Mouse (Mus musculus) bone marrow macrophage, adult 2 months (primary cell): ENCODE results near the gene Atp13a4. TPM values are rescaled to one million over a fixed set of nuclear protein-coding genes. Genes with fewer than 3 reads are reported as not detected.

Experiments
- H3K27ac ChIP-seq: 2 replicates; pipeline ENCODE4 v1.5.1; 2012; ENCODE audit warnings: low read depth, low read length; ENCODE audit not compliant: insufficient read depth
- H3K4me1 ChIP-seq: 2 replicates; pipeline ENCODE4 v1.6.1; 2012; ENCODE audit warnings: low read length; ENCODE audit not compliant: control insufficient read depth, insufficient read depth
- H3K4me3 ChIP-seq: 2 replicates; pipeline ENCODE4 v1.5.1; 2012; ENCODE audit warnings: mild to moderate bottlenecking, low read length, moderate library complexity; ENCODE audit not compliant: insufficient read depth
- CTCF ChIP-seq: IDR thresholded peaks from 2 replicates; pipeline ENCODE4 v1.5.1; 2012; ENCODE audit warnings: low read depth, mild to moderate bottlenecking, low read length, moderate library complexity
- POLR2A ChIP-seq: IDR thresholded peaks from 2 replicates; pipeline ENCODE4 v1.6.1; 2012; ENCODE audit warnings: mild to moderate bottlenecking, low read depth, low read length, borderline replicate concordance
- polyA plus RNA-seq: library from polyadenylated mRNA; stranded (reverse); fragments of >200 nt; gene quantifications from 2 replicates; pipeline ENCODE4 v1.2.4, GENCODE M21; 2012; ENCODE audit not compliant: missing spikeins, insufficient read depth, insufficient read length

Atp13a4 gene
- polyA plus RNA-seq, 1 experiment: not detected

- Histone ChIP-seq H3K4me3 (no peak overlapping the region), H3K4me1 (no peaks in the 10 kb centered on the region), H3K27ac (no peak overlapping the region)
- TF ChIP-seq POLR2A: no peak
- TF ChIP-seq CTCF: no peak
Measured at GRCm38 (mm10) chr16:29491031-29491430, 53.6 kb downstream of the Atp13a4 start.

DNA sequence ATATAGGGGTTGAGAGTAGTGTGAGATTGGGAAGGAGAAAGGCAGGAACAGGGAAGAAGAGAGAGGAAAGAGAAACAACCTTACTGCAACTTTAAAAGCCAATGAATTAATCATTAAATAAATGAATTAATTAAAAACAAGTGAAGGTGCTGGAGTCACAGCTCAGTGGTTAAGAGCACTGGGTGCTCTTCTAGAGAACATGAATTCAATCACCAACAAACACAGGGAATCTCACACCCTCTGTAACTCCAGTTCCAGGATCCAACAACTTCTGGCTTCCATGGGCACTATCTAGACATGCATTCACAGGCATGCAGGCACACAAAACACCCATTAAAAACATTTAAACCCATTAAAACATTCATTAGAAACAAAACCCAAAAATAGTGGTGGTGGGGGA is 63.2 kb downstream of the Atp13a4 start:
- H3K27ac ChIP-seq: no peak overlapping the region
- no peaks in the 10 kb centered on the region for H3K4me1 ChIP-seq
- no peak overlapping the region for H3K4me3 ChIP-seq
- no peak for TF ChIP-seq POLR2A
- no peak for TF ChIP-seq CTCF

DNA sequence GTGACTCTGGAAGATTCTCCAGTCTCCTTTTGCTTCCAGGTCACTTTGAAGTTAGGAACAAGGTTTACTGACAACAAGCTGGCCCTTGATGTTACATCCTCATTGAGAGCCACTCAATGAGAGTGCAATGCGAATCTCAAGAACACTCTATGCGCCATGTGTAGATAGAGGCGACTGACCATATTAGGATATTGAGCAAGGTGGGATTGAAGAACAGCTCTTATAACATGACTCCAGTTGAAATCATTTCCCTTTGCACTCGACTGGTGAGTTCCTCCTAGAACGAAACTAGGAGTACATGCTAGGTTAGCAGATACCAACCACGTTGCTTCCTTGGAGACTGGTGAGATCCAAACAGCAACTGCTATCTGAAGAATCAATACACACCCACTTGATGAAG is 64.3 kb downstream of the Atp13a4 start:
- Histone ChIP-seq H3K4me1 (no peaks in the 10 kb centered on the region), H3K27ac (no peak overlapping the region), H3K4me3 (no peak overlapping the region)
- TF ChIP-seq CTCF (no peak), POLR2A (no peak)

GRCm38 (mm10) chr16:29463798-29464197 is 80.9 kb downstream of the Atp13a4 start:
- Histone ChIP-seq H3K4me1 (no peaks in the 10 kb centered on the region), H3K4me3 (no peak overlapping the region), H3K27ac (no peak overlapping the region)
- TF ChIP-seq CTCF (no peak), POLR2A (no peak)

GRCm38 (mm10) chr16:29459331-29459730 is 85.3 kb downstream of the Atp13a4 start:
- H3K4me3 ChIP-seq: no peak overlapping the region
- peaks cover 8% of the 10 kb centered on the region for H3K4me1 ChIP-seq
- TF ChIP-seq CTCF (no peak), POLR2A (no peak)
- H3K27ac ChIP-seq: no peak overlapping the region

DNA sequence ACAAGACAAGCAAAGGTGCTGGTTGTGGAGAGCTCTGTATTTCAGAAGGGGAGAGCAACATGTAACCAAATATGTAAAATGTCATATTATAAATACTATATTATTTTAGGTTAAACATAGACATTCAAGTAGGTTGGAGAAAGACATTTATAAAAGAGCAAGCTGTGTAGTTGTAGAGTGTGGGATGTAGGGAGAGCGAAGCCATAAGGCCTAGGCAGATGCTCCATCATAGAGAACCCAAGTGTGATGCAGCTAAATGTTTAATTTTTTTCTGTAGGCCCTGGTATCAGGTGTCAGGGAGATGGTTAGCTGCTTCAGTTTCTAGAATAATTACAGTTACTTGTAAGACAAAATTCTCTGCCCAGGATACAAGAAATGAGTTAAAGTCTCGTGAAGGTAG is 87.8 kb downstream of the Atp13a4 start:
- H3K4me3 ChIP-seq: no peak overlapping the region
- H3K27ac ChIP-seq: no peak overlapping the region
- H3K4me1 ChIP-seq: peaks cover 14% of the 10 kb centered on the region
- TF ChIP-seq POLR2A: no peak
- TF ChIP-seq CTCF: no peak

DNA sequence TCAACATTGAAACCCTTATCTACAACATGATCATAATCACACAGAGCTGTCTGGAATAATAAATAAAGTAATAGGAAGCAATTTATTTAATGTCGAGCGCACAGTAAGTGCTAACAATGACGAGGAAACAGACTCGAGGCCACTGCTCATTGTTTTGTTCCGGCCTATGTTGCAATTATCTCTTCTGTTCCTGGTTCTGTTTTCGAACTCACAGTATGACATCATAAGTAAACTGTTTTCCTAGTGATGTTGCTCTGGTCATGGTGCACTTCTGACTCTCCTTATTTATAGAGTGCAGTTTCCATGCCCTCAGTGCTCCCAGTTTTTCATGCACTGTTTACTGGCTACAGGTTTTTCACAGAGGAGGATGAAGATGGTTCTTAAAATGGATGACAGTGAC is 91.4 kb downstream of the Atp13a4 start:
- no peak overlapping the region for H3K4me3 ChIP-seq
- H3K27ac ChIP-seq: 0 out of 2 replicates have a peak overlapping the region, but pooled peaks have one; percentile 25
- H3K4me1 ChIP-seq: peaks cover 14% of the 10 kb centered on the region
- TF ChIP-seq CTCF (no peak), POLR2A (no peak)

DNA sequence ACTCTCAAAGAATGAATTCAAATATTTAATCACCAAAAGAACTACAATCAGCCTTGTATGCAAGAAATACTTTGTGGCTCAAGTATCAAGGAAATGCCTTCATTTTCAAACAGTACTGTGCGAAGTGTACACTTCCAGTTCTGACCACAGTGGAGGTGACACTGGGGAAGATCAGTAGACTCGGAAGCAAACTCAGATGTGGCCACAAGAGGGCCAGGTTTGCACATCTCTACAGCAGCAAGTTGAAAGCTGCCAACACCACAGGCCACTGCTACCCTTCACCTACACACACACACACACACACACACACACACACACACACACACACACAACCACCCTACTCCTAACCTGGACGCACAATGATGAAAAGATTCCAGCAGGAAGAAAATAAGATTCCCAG is 93.0 kb downstream of the Atp13a4 start:
- H3K4me1 ChIP-seq: peaks cover 14% of the 10 kb centered on the region
- H3K27ac ChIP-seq: no peak overlapping the region
- no peak for TF ChIP-seq CTCF
- no peak for TF ChIP-seq POLR2A
- no peak overlapping the region for H3K4me3 ChIP-seq

DNA sequence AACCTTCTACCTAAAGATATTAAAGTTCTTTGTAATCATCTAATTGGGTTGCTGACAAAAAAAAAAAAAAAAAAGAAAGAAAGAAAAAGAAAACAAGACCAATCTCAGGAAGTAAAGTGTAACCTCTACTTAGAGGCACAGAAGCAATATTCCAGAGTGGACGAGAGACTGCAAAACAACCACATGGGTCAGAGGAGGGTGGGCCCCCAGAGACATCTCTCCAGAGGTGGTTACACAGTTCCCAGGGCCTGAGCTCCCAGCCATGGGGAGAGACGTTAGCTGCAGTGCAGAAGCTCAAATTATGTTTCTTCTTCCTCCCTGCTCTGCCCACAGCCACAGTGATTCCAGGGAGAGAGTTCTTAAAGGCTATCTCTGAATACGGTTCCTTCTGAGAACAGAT is 102.5 kb downstream of the Atp13a4 start:
- TF ChIP-seq CTCF (no peak), POLR2A (no peak)
- Histone ChIP-seq H3K27ac (no peak overlapping the region), H3K4me3 (no peak overlapping the region), H3K4me1 (no peaks in the 10 kb centered on the region)

GRCm38 (mm10) chr16:29441405-29441985 is 103.2 kb downstream of the Atp13a4 start:
- no peak overlapping the region for H3K4me3 ChIP-seq
- no peaks in the 10 kb centered on the region for H3K4me1 ChIP-seq
- H3K27ac ChIP-seq: no peak overlapping the region
- no peak for TF ChIP-seq POLR2A
- no peak for TF ChIP-seq CTCF

DNA sequence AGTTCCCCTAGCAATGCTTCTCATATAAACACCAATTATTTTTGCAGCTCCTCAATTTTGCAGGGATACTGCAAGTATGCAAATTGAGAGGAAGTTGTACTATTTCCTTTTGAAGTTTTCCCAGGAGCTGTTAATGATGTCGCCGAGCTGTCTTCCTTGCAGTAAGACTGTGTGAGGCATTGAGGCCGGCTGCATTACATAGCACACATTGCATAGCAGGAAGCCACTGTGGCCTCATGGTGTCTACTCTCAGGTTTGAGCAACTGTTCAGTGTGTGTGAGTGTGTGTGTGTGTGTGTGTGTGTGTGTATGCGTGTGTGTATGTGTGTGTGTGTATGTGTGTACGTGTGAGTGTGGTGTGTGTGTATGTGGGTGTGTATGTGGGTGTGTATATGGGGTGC is 106.6 kb downstream of the Atp13a4 start:
- Histone ChIP-seq H3K4me1 (no peaks in the 10 kb centered on the region), H3K27ac (no peak overlapping the region), H3K4me3 (no peak overlapping the region)
- TF ChIP-seq POLR2A: no peak
- TF ChIP-seq CTCF: no peak
